In genomic region chr3:68305647-68306046, GRCm38 (mm10) we compare ENCODE assay signal across 16 mouse cellular contexts.
"Had no signal": no experiment of that assay in that cellular context is flagged by ENCODE, and none has a peak within 500 bp of the region (broad histone marks: within the 10 kb centered on the region; RNA-seq: fewer than 3 reads in every experiment).

No protein-coding gene starts in this region.

- H3K36me3 ChIP-seq: limb, embryonic 12.5 days; limb, embryonic 15.5 days; liver, embryonic 13.5 days; midbrain, embryonic 10.5 days; midbrain, embryonic 13.5 days; neural tube, embryonic 13.5 days had no signal

- H3K27ac ChIP-seq: limb, embryonic 12.5 days; limb, embryonic 15.5 days; liver, embryonic 13.5 days; midbrain, embryonic 10.5 days; midbrain, embryonic 13.5 days; neural tube, embryonic 13.5 days had no signal

- H3K4me3 ChIP-seq: limb, embryonic 12.5 days; limb, embryonic 15.5 days; liver, embryonic 13.5 days; midbrain, embryonic 10.5 days; midbrain, embryonic 13.5 days; myocyte; neural tube, embryonic 13.5 days had no signal

- H3K4me1 ChIP-seq: limb, embryonic 12.5 days; limb, embryonic 15.5 days; liver, embryonic 13.5 days; midbrain, embryonic 10.5 days had no signal

- H3K27me3 ChIP-seq: limb, embryonic 12.5 days; limb, embryonic 15.5 days; liver, embryonic 13.5 days; midbrain, embryonic 13.5 days; neural tube, embryonic 13.5 days had no signal

- H3K9me3 ChIP-seq: limb, embryonic 12.5 days; limb, embryonic 15.5 days; liver, embryonic 13.5 days; midbrain, embryonic 10.5 days; midbrain, embryonic 13.5 days; neural tube, embryonic 13.5 days had no signal

- DNase-seq: kidney, adult 11 months; kidney, adult 9 months; kidney, postnatal 14 days; kidney, postnatal 4 days; left cerebral cortex, postnatal 4 days; liver, embryonic 13.5 days; lung, embryonic 14.5 days; thymus, adult 18-20 months; thymus, postnatal 36 days had no signal

- H3K9ac ChIP-seq: limb, embryonic 12.5 days; limb, embryonic 15.5 days; liver, embryonic 13.5 days; lung, embryonic 14.5 days; midbrain, embryonic 13.5 days; neural tube, embryonic 13.5 days had no signal

- H3K4me2 ChIP-seq: limb, embryonic 12.5 days; limb, embryonic 15.5 days; liver, embryonic 13.5 days; lung, embryonic 14.5 days; midbrain, embryonic 13.5 days; neural tube, embryonic 13.5 days had no signal

- ATAC-seq: midbrain, embryonic 13.5 days; midbrain, embryonic 16.5 days had no signal
